Mouse (Mus musculus) kidney, embryonic 14.5 days (tissue): ENCODE measurements around the gene Krtap13. TPM values are rescaled to one million over a fixed set of nuclear protein-coding genes. Genes with fewer than 3 reads are reported as not detected.
"Not testable (repeated sequence)": the region's sequence is repeated elsewhere in the genome, so short reads cannot be mapped to it uniquely, and the experiment has no call there.

Experiments
- ATAC-seq: fragments of 200-750 bp; cut with Nextera tagmentation; 2 replicates; pipeline ENCODE4 v1.8.0; 2017; ENCODE audit warnings: moderate number of reproducible peaks, mild to moderate bottlenecking, moderate TSS enrichment, moderate library complexity; ENCODE audit not compliant: low FRiP score, low TSS enrichment
- H3K27ac ChIP-seq: fragments of 300-500 bp; sonication (generic); 2 replicates; pipeline ENCODE4 v1.5.1; 2014; ENCODE audit warnings: low read depth, mild to moderate bottlenecking, low read length, moderate library complexity, mixed read lengths
- H3K27me3 ChIP-seq: fragments of 300-500 bp; sonication (generic); 2 replicates; pipeline ENCODE4 v1.6.1; 2014; ENCODE audit warnings: mild to moderate bottlenecking, low read length; ENCODE audit not compliant: control insufficient read depth, insufficient read depth
- H3K36me3 ChIP-seq: fragments of 300-500 bp; sonication (generic); 2 replicates; pipeline ENCODE4 v1.6.1; 2014; ENCODE audit warnings: low read length, mixed read lengths; ENCODE audit not compliant: control insufficient read depth, insufficient read depth
- H3K4me1 ChIP-seq: fragments of 300-500 bp; sonication (generic); 2 replicates; pipeline ENCODE4 v1.6.1; 2014; ENCODE audit warnings: low read length, mixed read lengths; ENCODE audit not compliant: control insufficient read depth, insufficient read depth
- H3K4me2 ChIP-seq: fragments of 300-500 bp; sonication (generic); replicated peaks from 2 replicates; pipeline ENCODE4 v1.6.1; 2014; ENCODE audit warnings: low read depth, mild to moderate bottlenecking, low read length
- H3K4me3 ChIP-seq: fragments of 300-500 bp; sonication (generic); 2 replicates; pipeline ENCODE4 v1.5.1; 2014; ENCODE audit warnings: mild to moderate bottlenecking, low read length
- H3K9ac ChIP-seq: fragments of 300-500 bp; sonication (generic); 2 replicates; pipeline ENCODE4 v1.6.1; 2014; ENCODE audit warnings: low read depth, mild to moderate bottlenecking, low read length, moderate library complexity
- H3K9me3 ChIP-seq: fragments of 300-500 bp; sonication (generic); 2 replicates; pipeline ENCODE4 v1.6.1; 2016; ENCODE audit warnings: low read length; ENCODE audit not compliant: control insufficient read depth
- whole genome bisulfite sequencing: fragments of 180-500 bp; shearing (Covaris S2); extraction: QIAGEN DNeasy Blood & Tissue Kit; methylation state at CpG from one replicate; pipeline ENCODE4 v1.1.7; 2014; 5-methylcytosine and 5-hydroxymethylcytosine counted together
- polyA plus RNA-seq: library from polyadenylated mRNA; unstranded; fragments of >200 nt; fragmentation: Nextera tagmentation; extraction: Ambion mirVana; gene quantifications from 2 replicates; pipeline ENCODE4 v1.2.1, GENCODE M21; 2014

The Krtap13 gene
- not detected in 2 replicates for polyA plus RNA-seq

- not testable (repeated sequence) for H3K4me3 ChIP-seq, H3K27me3 ChIP-seq, H3K36me3 ChIP-seq, ATAC-seq, H3K9me3 ChIP-seq, H3K9ac ChIP-seq, H3K4me2 ChIP-seq, H3K4me1 ChIP-seq, H3K27ac ChIP-seq
- WGBS = 87% methylated on average over 3 of the region's 3 CpGs
These were observed at the start of gene Krtap13 for GRCm38 (mm10) chr16:88751535-88751934. Gene Krtap13, minus strand, starts transcription at chr16:88751635.

- WGBS = 95% methylated on average over 2 of the region's 2 CpGs
- no peak for ATAC-seq
- Histone ChIP-seq H3K36me3 (no peaks in the 10 kb centered on the region), H3K27me3 (no peaks in the 10 kb centered on the region), H3K9me3 (no peaks in the 10 kb centered on the region), H3K4me1 (no peaks in the 10 kb centered on the region), H3K27ac (no peak overlapping the region), H3K4me3 (no peak overlapping the region), H3K4me2 (no peak overlapping the region), H3K9ac (no peak overlapping the region)
These were observed 35.4 kb upstream of the Krtap13 start for GRCm38 (mm10) chr16:88786786-88787185.

- no peak for ATAC-seq
- 91% methylated on average over 5 of the region's 6 CpGs for WGBS
- no peaks in the 10 kb centered on the region for H3K4me1 ChIP-seq
These were observed 26.2 kb upstream of the Krtap13 start, which contains the start of gene Gm5965 for GRCm38 (mm10) chr16:88777596-88777995. Gene Gm5965, plus strand, starts transcription at chr16:88777896.

GRCm38 (mm10) chr16:88774106-88774505 lies 22.7 kb upstream of the Krtap13 start, which contains the start of gene 2310057N15Rik:
Gene 2310057N15Rik, minus strand, starts transcription at chr16:88774206.
- 94% methylated on average over 2 of the region's 2 CpGs for WGBS

More at GRCm38 (mm10) chr16:88777596-88777995, 26.2 kb upstream of the Krtap13 start, which contains the start of gene Gm5965:
- H3K4me3 ChIP-seq = no peak within 1 kb of the TSS
- H3K27ac ChIP-seq = no peak within 1 kb of the TSS
- no peak within 1 kb of the TSS for H3K4me2 ChIP-seq
- no peak within 1 kb of the TSS for H3K9ac ChIP-seq
- no peaks in the 10 kb centered on the region for H3K27me3 ChIP-seq
- no peaks in the 10 kb centered on the region for H3K9me3 ChIP-seq
- no peaks in the 10 kb centered on the region for H3K36me3 ChIP-seq

GRCm38 (mm10) chr16:88758547-88758946 lies 7.1 kb upstream of the Krtap13 start, which contains the start of gene 2310034C09Rik:
Gene 2310034C09Rik, plus strand, starts transcription at chr16:88758847.
- H3K9ac ChIP-seq, H3K9me3 ChIP-seq, H3K4me2 ChIP-seq, H3K27ac ChIP-seq, H3K36me3 ChIP-seq, H3K4me1 ChIP-seq, H3K4me3 ChIP-seq, H3K27me3 ChIP-seq, ATAC-seq: not testable (repeated sequence)
- WGBS = 84% methylated on average over 2 of the region's 3 CpGs

More at GRCm38 (mm10) chr16:88774106-88774505, 22.7 kb upstream of the Krtap13 start, which contains the start of gene 2310057N15Rik:
- H3K4me3 ChIP-seq = no peak within 1 kb of the TSS
- no peak within 1 kb of the TSS for H3K27ac ChIP-seq
- H3K4me2 ChIP-seq = no peak within 1 kb of the TSS
- no peaks in the 10 kb centered on the region for H3K9me3 ChIP-seq
- H3K4me1 ChIP-seq = no peaks in the 10 kb centered on the region
- H3K9ac ChIP-seq = no peak within 1 kb of the TSS
- H3K36me3 ChIP-seq = no peaks in the 10 kb centered on the region
- H3K27me3 ChIP-seq = no peaks in the 10 kb centered on the region
- ATAC-seq = no peak

- Histone ChIP-seq H3K36me3 (no peaks in the 10 kb centered on the region), H3K4me1 (no peaks in the 10 kb centered on the region), H3K9ac (no peak overlapping the region), H3K4me2 (no peak overlapping the region), H3K4me3 (no peak overlapping the region), H3K9me3 (no peaks in the 10 kb centered on the region), H3K27me3 (no peaks in the 10 kb centered on the region), H3K27ac (no peak overlapping the region)
- 53% methylated on average over 4 of the region's 4 CpGs for WGBS
- ATAC-seq = no peak
These were observed 3.5 kb downstream of the Krtap13 start for GRCm38 (mm10) chr16:88747943-88748342.

GRCm38 (mm10) chr16:88744750-88745340 lies 6.6 kb downstream of the Krtap13 start:
- ATAC-seq = peak; percentile 28; the same call in 1 of the 2 replicates
- H3K4me3 ChIP-seq = no peak overlapping the region
- H3K9me3 ChIP-seq = no peaks in the 10 kb centered on the region
- H3K4me2 ChIP-seq = no peak overlapping the region
- no peak overlapping the region for H3K27ac ChIP-seq
- no peaks in the 10 kb centered on the region for H3K36me3 ChIP-seq
- H3K9ac ChIP-seq = no peak overlapping the region
- no peaks in the 10 kb centered on the region for H3K27me3 ChIP-seq
- H3K4me1 ChIP-seq = no peaks in the 10 kb centered on the region
- WGBS = 57% methylated on average over 4 of the region's 4 CpGs

- Histone ChIP-seq H3K4me2 (no peak overlapping the region), H3K9me3 (no peaks in the 10 kb centered on the region), H3K27me3 (no peaks in the 10 kb centered on the region), H3K9ac (no peak overlapping the region), H3K27ac (no peak overlapping the region), H3K4me3 (no peak overlapping the region), H3K36me3 (no peaks in the 10 kb centered on the region), H3K4me1 (no peaks in the 10 kb centered on the region)
- no peak for ATAC-seq
- WGBS = 69% methylated on average over 2 of the region's 2 CpGs
These were observed 16.0 kb downstream of the Krtap13 start for GRCm38 (mm10) chr16:88735391-88735790.

- Histone ChIP-seq H3K4me2 (no peak within 1 kb of the TSS), H3K4me1 (no peaks in the 10 kb centered on the region), H3K9ac (no peak within 1 kb of the TSS), H3K27ac (no peak within 1 kb of the TSS), H3K36me3 (no peaks in the 10 kb centered on the region), H3K27me3 (no peaks in the 10 kb centered on the region), H3K9me3 (no peaks in the 10 kb centered on the region), H3K4me3 (no peak within 1 kb of the TSS)
- 80% methylated on average over 4 of the region's 4 CpGs for WGBS
- no peak for ATAC-seq
These were observed 22.6 kb downstream of the Krtap13 start, which contains the start of gene Krtap13-1 for GRCm38 (mm10) chr16:88728812-88729275. Gene Krtap13-1, plus strand, starts transcription at chr16:88728862.
